Mouse (Mus musculus) limb, embryonic 10.5 days (tissue): ENCODE data around the gene Mapk8ip1. TPM values are rescaled to one million over a fixed set of nuclear protein-coding genes. Genes with fewer than 3 reads are reported as not detected.

Experiments
- DNase-seq: peaks from one replicate; pipeline ENCODE4 v3.0.0-alpha.2; 2017; ENCODE audit warnings: low spot score
- H3K27ac ChIP-seq: fragments of 300-500 bp; sonication (generic); 2 replicates; pipeline ENCODE4 v1.5.1; 2016; ENCODE audit warnings: mild to moderate bottlenecking
- H3K27me3 ChIP-seq: fragments of 300-500 bp; sonication (generic); 2 replicates; pipeline ENCODE4 v1.6.1; 2016; ENCODE audit warnings: low read depth, mild to moderate bottlenecking; ENCODE audit not compliant: poor library complexity, severe bottlenecking
- H3K36me3 ChIP-seq: fragments of 300-500 bp; sonication (generic); 2 replicates; pipeline ENCODE4 v1.6.1; 2016; ENCODE audit warnings: mild to moderate bottlenecking, moderate library complexity
- H3K4me1 ChIP-seq: fragments of 300-500 bp; sonication (generic); 2 replicates; pipeline ENCODE4 v1.6.1; 2016
- H3K4me3 ChIP-seq: fragments of 300-500 bp; sonication (generic); 2 replicates; pipeline ENCODE4 v1.5.1; 2016; ENCODE audit warnings: mild to moderate bottlenecking, moderate library complexity
- H3K9me3 ChIP-seq: fragments of 300-500 bp; sonication (generic); replicated peaks from 2 replicates; pipeline ENCODE4 v1.6.1; 2016; ENCODE audit warnings: mild to moderate bottlenecking
- WGBS: fragments of 180-500 bp; shearing (Covaris S2); methylation state at CpG from one replicate; pipeline ENCODE4 v1.1.7; 2016; 5-methylcytosine and 5-hydroxymethylcytosine counted together
- polyA plus RNA-seq: library from polyadenylated mRNA; unstranded; fragments of >200 nt; fragmentation: Nextera tagmentation; extraction: Ambion mirVana; gene quantifications from 2 replicates; pipeline ENCODE4 v1.2.1, GENCODE M21; 2016

Gene Mapk8ip1
- polyA plus RNA-seq = 28.5 and 36.3 TPM in 2 replicates

DNA sequence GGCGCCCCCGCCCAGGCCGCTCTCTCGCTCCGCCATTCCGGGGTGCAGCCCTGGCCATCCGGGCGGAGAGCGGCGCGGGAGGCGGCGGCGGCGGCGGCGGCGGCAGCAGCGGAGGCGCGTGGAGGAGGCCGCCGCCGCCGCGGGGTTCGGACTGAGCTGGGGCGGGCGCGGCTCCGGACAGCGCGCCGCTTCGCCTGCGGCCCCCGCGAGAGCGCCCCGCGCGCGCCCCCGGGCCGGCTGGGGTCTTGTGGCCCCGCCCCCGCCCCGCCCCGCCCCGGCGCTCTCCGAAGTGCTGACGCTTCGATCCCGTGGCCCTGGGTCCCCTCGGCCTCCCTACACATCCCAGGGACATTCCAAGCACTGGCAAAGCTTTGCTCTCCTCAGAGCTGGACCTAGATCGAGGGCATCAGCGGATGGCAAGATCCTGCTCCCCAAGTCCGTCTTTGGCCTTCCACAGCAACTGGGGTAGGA is at the start of gene Mapk8ip1:
Mapk8ip1 (minus strand) TSS at position 173 of the 471 bp plus-strand sequence.
- H3K4me1 ChIP-seq = peaks cover 16% of the 10 kb centered on the region
- 10% methylated on average over 34 of the region's 59 CpGs for WGBS
- peak within 1 kb of the TSS; percentile 61 for H3K27ac ChIP-seq
- DNase-seq = peak; percentile 76
- H3K9me3 ChIP-seq = no peaks in the 10 kb centered on the region
- peak within 1 kb of the TSS; percentile 73 for H3K4me3 ChIP-seq
- H3K27me3 ChIP-seq = peaks cover 35% of the 10 kb centered on the region
- H3K36me3 ChIP-seq = peaks cover 28% of the 10 kb centered on the region

DNA sequence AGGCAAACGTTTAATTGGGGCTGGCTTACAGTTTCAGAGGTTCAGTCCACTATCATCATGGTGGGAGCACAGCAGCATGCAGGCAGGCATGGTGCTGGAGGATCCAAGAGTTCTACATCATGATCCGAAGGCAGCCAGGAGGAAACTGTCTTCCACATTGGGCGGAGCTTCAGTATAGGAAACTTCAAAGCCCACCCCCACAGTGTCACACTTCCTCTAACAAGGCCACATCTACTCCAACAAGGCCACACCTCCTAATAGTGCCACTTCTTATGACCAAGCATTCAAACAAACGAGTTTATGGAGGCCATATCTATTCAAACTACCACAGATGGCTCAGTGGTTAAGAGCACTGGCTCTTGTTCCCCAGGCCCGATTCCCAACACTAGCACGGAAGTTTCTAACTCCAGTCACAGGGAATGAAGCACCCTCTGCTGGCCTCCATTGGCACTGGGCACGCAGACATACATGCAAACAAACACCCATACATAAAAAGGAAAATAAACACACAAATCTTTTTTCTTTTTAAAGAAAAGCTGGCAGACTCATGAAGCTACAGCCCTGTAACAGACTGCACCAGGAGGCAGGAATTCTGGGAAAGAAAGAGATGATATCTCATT is 46.2 kb upstream of the Mapk8ip1 start:
- Histone ChIP-seq H3K4me3 (no peak overlapping the region), H3K27me3 (no peaks in the 10 kb centered on the region), H3K27ac (no peak overlapping the region), H3K9me3 (no peaks in the 10 kb centered on the region), H3K4me1 (peaks cover 13% of the 10 kb centered on the region; the same call in 1 of the 2 replicates), H3K36me3 (0 out of 2 replicates have a peak, but pooled peaks cover 1% of the 10 kb centered on the region)
- WGBS = 65% methylated on average over 7 of the region's 7 CpGs
- DNase-seq = no peak

DNA sequence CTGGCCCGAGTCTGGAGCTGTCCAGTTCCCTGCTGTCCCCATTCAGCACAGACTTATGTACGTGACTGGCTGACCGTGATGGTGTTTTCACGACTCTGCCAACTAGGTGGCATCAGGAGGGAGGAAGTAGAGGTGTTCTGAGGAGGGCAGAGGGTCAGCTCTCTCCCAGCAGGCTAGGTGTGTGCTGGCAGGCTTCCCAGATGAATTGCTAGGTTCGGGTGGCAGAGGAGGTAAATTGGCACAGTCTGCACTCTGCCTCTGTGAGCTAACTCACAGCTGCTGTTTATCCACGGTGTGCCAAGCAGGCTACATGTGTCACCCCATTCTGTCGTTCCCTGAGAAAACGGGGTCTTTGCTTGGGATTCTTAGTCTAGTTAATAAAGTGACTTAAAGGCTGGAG is 45.6 kb upstream of the Mapk8ip1 start:
- Histone ChIP-seq H3K36me3 (no peaks in the 10 kb centered on the region), H3K27ac (no peak overlapping the region), H3K9me3 (no peaks in the 10 kb centered on the region), H3K27me3 (no peaks in the 10 kb centered on the region), H3K4me3 (no peak overlapping the region), H3K4me1 (peaks cover 10% of the 10 kb centered on the region; the same call in 1 of the 2 replicates)
- WGBS = 85% methylated on average over 8 of the region's 8 CpGs
- DNase-seq = no peak

DNA sequence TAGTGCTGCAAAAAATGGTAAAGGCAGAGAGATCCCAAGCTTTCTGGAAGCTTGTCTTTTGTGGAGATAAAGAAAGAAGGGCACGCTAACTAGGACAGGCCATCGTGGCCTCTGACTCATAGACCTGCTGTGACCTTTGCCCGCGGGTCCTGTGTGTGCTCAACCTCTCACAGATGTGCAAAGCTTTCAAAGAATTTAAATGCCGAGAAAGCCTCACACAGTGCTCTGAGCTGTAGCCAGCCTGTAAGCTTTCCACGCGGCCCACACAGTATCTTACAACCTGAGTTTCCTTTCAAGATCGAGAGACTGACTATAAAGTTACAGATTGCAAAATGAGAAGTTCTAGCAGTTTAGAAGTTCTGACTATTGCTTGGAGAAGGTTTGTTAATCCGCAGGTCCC is 44.8 kb upstream of the Mapk8ip1 start:
- 47% methylated on average over 9 of the region's 9 CpGs for WGBS

DNA sequence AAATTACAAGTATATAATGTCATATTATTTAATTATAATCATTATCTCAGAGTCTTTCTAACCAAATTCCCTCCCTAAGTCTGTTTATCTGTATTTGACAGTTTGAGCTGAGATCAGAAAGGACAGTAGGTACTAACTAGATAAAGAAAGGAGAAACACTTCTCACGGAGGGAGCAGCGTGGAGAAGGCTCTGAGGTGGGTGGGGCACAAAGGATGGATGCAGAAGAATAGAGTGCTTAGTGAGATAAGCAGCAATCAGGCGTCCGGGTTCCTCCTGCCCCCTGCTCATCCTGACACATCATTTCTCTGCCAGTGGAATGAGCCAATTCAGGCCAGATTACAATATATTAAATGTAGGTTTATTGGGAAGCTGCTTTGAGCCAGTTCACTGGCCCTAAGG is 43.3 kb upstream of the Mapk8ip1 start:
- no peak overlapping the region for H3K27ac ChIP-seq
- no peak overlapping the region for H3K4me3 ChIP-seq
- H3K27me3 ChIP-seq = 0 out of 2 replicates have a peak, but pooled peaks cover 10% of the 10 kb centered on the region
- no peaks in the 10 kb centered on the region for H3K36me3 ChIP-seq
- H3K9me3 ChIP-seq = no peaks in the 10 kb centered on the region
- H3K4me1 ChIP-seq = peaks cover 10% of the 10 kb centered on the region; the same call in 1 of the 2 replicates
- 59% methylated on average over 4 of the region's 4 CpGs for WGBS
- no peak for DNase-seq

More for the DNA sequence above, 44.8 kb upstream of the Mapk8ip1 start:
- Histone ChIP-seq H3K4me3 (no peak overlapping the region), H3K27ac (no peak overlapping the region), H3K36me3 (no peaks in the 10 kb centered on the region), H3K4me1 (peaks cover 10% of the 10 kb centered on the region; the same call in 1 of the 2 replicates), H3K27me3 (no peaks in the 10 kb centered on the region), H3K9me3 (no peaks in the 10 kb centered on the region)
- DNase-seq = no peak

DNA sequence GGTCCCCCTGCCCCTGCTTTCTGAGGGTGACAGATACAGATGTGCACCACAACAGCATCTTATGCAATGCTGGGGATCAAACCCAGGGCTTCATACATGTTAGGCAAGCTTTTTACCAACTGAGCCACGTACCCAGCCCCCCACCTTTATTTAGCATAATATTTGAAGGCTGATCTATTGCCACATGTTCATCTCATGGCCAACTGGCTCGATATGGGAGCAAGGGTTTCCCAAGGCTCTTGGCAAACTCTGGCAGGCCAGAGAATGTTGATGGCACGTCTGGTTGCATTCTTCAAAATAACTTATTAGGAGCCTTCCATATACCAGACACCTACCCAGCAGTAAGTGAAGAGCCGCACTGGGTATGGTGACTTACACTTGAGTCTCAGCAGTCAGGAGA is 42.2 kb upstream of the Mapk8ip1 start:
- H3K27me3 ChIP-seq = 0 out of 2 replicates have a peak, but pooled peaks cover 10% of the 10 kb centered on the region
- WGBS = 83% methylated on average over 4 of the region's 4 CpGs
- no peaks in the 10 kb centered on the region for H3K9me3 ChIP-seq
- no peak overlapping the region for H3K4me3 ChIP-seq
- H3K36me3 ChIP-seq = no peaks in the 10 kb centered on the region
- H3K4me1 ChIP-seq = peaks cover 10% of the 10 kb centered on the region; the same call in 1 of the 2 replicates
- H3K27ac ChIP-seq = no peak overlapping the region
- DNase-seq = no peak

DNA sequence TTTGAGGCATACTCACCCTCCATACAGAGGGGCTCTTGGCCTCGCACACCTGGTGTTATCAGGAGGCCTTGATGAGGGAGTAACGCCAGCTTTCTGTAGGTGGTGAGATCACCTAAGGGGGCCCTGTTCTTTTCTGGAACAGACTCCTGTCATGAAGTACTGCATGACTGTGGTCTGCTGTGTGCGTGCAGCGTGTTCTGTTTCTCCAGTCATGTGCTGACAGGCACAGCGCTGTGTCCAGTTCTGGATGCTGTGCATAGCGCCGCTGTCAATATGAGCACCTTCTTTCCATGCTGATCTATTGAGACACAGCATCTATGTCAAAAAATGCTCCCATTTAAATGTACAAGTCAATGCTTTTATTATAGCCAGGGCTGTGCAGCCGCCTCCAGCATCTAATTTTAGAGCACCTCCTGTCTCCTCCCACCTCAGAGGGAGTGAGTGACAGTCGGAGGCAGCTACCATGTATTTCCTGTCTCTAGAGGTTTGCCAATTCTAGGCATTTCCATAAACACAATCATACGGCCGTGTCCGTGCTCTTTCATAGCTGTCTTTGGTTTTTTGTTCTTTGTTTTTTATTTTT is 41.4 kb upstream of the Mapk8ip1 start:
- no peak overlapping the region for H3K4me3 ChIP-seq
- DNase-seq = no peak
- H3K9me3 ChIP-seq = no peaks in the 10 kb centered on the region
- WGBS = 85% methylated on average over 12 of the region's 12 CpGs
- no peak overlapping the region for H3K27ac ChIP-seq
- peaks cover 12% of the 10 kb centered on the region for H3K4me1 ChIP-seq
- H3K36me3 ChIP-seq = no peaks in the 10 kb centered on the region
- 0 out of 2 replicates have a peak, but pooled peaks cover 10% of the 10 kb centered on the region for H3K27me3 ChIP-seq

DNA sequence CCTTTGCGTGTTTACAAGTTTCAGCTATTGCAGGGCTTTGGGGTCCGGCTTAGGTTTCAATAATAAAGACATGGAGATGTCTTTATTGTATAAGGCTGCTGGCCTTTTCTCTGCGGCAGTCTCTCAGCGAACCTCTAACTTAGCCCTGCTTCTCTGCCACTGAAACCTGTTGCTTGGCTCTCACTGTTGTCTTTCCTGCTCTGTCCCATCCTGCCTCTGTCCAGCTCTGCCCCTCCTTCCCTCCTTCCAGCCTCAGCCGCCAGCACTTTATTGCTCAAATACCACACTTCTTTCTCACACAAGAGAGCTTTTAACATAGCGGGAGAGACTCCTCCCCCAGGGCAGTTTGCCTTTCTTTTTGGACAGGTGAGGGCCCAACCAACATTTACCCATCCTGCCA is 39.4 kb upstream of the Mapk8ip1 start:
- 57% methylated on average over 6 of the region's 6 CpGs for WGBS
- no peaks in the 10 kb centered on the region for H3K9me3 ChIP-seq
- H3K4me3 ChIP-seq = no peak overlapping the region
- no peak for DNase-seq
- 0 out of 2 replicates have a peak, but pooled peaks cover 10% of the 10 kb centered on the region for H3K27me3 ChIP-seq
- peaks cover 2% of the 10 kb centered on the region; the same call in 1 of the 2 replicates for H3K4me1 ChIP-seq
- H3K36me3 ChIP-seq = no peaks in the 10 kb centered on the region
- no peak overlapping the region for H3K27ac ChIP-seq

DNA sequence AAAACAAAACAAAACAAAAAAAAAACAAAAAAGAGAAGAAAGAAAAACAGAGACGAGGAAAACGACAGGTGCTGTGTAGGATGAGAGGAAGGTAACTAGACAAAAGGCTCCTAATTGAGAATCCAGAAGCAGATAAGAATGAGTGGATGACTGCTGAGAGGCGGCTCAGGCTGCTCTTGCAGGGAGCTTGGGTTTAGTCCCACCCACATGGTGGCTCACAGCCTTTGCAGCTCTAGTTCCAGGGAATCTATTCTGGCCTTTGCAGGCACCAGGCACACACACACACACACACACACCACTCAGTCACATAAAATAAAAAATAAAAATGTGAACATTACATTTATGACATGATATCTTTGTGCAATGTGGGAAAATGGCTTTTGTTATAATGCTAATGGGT is 37.5 kb upstream of the Mapk8ip1 start:
- peaks cover 11% of the 10 kb centered on the region for H3K4me1 ChIP-seq
- WGBS = 71% methylated on average over 3 of the region's 3 CpGs

DNA sequence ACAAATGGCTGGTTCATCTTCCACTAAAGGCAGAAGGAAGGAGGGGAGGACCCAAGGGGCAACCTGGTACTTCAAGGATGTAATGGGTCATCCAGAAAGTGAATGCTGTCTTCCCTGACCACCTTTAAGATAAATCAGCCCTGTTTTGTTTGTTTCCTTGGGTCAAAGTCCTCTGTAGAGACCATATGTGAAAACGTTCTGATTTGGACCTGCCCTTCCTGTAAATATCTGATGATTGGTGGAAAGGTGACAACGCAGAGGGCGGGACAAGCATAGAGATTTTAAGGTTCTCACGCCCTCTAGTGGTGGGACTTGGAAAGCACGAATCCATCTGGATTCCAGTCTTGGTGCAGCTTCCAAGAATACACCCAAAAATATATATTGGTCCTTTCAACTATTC is 36.8 kb upstream of the Mapk8ip1 start:
- under 1% methylated on average over 5 of the region's 5 CpGs for WGBS
- Histone ChIP-seq H3K27ac (no peak overlapping the region), H3K36me3 (no peaks in the 10 kb centered on the region), H3K4me1 (peaks cover 17% of the 10 kb centered on the region), H3K4me3 (0 out of 2 replicates have a peak overlapping the region, but pooled peaks have one; percentile 10), H3K27me3 (0 out of 2 replicates have a peak, but pooled peaks cover 10% of the 10 kb centered on the region), H3K9me3 (no peaks in the 10 kb centered on the region)
- DNase-seq = peak; percentile 85

More for the DNA sequence above, 37.5 kb upstream of the Mapk8ip1 start:
- Histone ChIP-seq H3K27me3 (0 out of 2 replicates have a peak, but pooled peaks cover 10% of the 10 kb centered on the region), H3K4me3 (no peak overlapping the region), H3K27ac (no peak overlapping the region), H3K36me3 (no peaks in the 10 kb centered on the region), H3K9me3 (no peaks in the 10 kb centered on the region)
- no peak for DNase-seq

DNA sequence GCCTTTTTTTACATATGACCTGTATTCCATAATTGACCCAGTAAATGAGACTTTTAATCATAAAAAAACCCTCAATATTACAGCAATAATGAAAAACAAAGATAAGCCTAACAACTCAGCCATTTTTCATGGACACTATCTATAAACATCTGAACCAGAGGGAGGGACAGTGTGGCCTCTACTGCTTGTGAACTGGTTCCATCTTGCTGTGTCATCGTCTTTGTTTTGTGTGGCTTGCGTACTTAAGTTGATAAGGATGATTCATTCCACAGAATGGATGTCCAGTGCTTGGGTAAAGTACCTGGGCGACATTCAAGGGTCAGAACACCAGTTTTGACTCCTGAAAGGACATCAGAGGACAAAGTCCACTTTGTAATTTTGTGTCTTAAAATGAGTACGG is 36.3 kb upstream of the Mapk8ip1 start:
- 89% methylated on average over 4 of the region's 4 CpGs for WGBS
- peaks cover 23% of the 10 kb centered on the region for H3K4me1 ChIP-seq

DNA sequence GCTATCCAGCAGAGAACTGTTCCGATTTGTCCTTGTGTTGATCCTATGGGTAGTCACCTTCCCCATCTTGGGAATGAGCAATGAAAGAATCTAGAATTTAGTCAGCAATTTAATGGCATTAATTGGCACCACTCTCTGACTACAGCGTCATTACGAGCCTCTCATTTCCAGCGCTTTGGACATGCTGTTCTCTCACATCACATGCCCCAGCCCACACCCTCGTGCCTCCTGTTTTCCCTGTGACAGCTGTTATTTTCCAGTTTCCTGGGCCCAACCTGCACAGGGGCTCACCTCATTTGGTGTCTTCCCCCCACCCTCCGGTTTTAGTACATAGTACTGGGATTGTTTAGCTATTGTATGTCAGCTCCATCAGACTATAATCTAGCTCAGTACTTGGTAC is 34.0 kb upstream of the Mapk8ip1 start:
- peaks cover 39% of the 10 kb centered on the region for H3K4me1 ChIP-seq
- H3K27ac ChIP-seq = no peak overlapping the region
- no peaks in the 10 kb centered on the region for H3K9me3 ChIP-seq
- no peak for DNase-seq
- no peak overlapping the region; the same call in 1 of the 2 replicates for H3K4me3 ChIP-seq
- 66% methylated on average over 6 of the region's 6 CpGs for WGBS
- H3K36me3 ChIP-seq = no peaks in the 10 kb centered on the region
- 0 out of 2 replicates have a peak, but pooled peaks cover 3% of the 10 kb centered on the region for H3K27me3 ChIP-seq

More for the DNA sequence above, 36.3 kb upstream of the Mapk8ip1 start:
- Histone ChIP-seq H3K4me3 (no peak overlapping the region), H3K9me3 (no peaks in the 10 kb centered on the region), H3K36me3 (no peaks in the 10 kb centered on the region), H3K27me3 (0 out of 2 replicates have a peak, but pooled peaks cover 10% of the 10 kb centered on the region), H3K27ac (no peak overlapping the region)
- no peak for DNase-seq

DNA sequence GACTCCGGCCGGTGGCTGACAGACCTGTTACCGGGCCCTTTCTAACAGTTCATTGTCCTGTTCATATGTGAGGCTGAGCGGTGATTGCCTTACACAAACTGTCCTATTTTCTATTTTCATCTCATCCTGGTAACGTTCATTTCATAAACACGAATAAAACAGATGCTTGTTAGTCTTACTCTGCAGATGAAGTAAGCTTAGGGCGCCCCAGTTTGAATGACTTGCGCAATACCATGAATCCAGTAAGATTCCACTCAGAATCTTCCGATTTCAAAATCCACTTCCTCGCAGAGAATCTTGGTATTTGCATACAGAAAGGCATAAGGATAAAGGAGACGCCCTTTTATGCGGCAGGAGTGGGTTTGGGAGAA is 33.3 kb upstream of the Mapk8ip1 start:
- no peaks in the 10 kb centered on the region for H3K36me3 ChIP-seq
- H3K27ac ChIP-seq = peak overlapping the region; percentile 82; the same call in 1 of the 2 replicates
- no peaks in the 10 kb centered on the region for H3K9me3 ChIP-seq
- H3K4me1 ChIP-seq = peaks cover 39% of the 10 kb centered on the region
- H3K4me3 ChIP-seq = peak overlapping the region; percentile 74
- no peaks in the 10 kb centered on the region for H3K27me3 ChIP-seq
- DNase-seq = no peak
- WGBS = 13% methylated on average over 12 of the region's 12 CpGs
